Mouse (Mus musculus): Measurements from ENCODE around the gene Hdac9. TPM values are rescaled to one million over a fixed set of nuclear protein-coding genes. Genes with fewer than 3 reads are reported as not detected.

Gene Hdac9
- polyA plus RNA-seq, 1 experiment from 2014 or later: 9.8 TPM

GRCm38 (mm10) chr12:34215023-34216020 is 701.6 kb downstream of the Hdac9 start:
- no peaks in the 10 kb centered on the region for H3K9me3 ChIP-seq (ENCODE audit: control insufficient read depth, low read length)
- no peaks in the 10 kb centered on the region for H3K27me3 ChIP-seq (replicated peaks; ENCODE audit: control insufficient read depth, insufficient read depth, low read length)
- peak overlapping the region; percentile 5; the same call in 1 of the 2 replicates for H3K4me2 ChIP-seq (ENCODE audit: low read depth, low read length)
- 24% methylated on average over 17 of the region's 17 CpGs for WGBS
- 0 out of 2 replicates have a peak overlapping the region, but pooled peaks have one; percentile 21 for H3K27ac ChIP-seq (replicated peaks; ENCODE audit: low read depth, low read length)
- H3K9ac ChIP-seq (ENCODE audit: low read depth, low read length): no peak overlapping the region
- peaks cover 15% of the 10 kb centered on the region; the same call in 1 of the 2 replicates for H3K4me1 ChIP-seq (ENCODE audit: control insufficient read depth, insufficient read depth, low read length)
- no peaks in the 10 kb centered on the region for H3K36me3 ChIP-seq (ENCODE audit: control insufficient read depth, insufficient read depth, low read length)
- DNase-seq (ENCODE audit: low spot score) (peak; percentile 39), ATAC-seq (ENCODE audit: low read depth) (no peak; the same call in 1 of the 2 replicates)
- no peak overlapping the region for H3K4me3 ChIP-seq (ENCODE audit: low read depth, low read length)

DNA sequence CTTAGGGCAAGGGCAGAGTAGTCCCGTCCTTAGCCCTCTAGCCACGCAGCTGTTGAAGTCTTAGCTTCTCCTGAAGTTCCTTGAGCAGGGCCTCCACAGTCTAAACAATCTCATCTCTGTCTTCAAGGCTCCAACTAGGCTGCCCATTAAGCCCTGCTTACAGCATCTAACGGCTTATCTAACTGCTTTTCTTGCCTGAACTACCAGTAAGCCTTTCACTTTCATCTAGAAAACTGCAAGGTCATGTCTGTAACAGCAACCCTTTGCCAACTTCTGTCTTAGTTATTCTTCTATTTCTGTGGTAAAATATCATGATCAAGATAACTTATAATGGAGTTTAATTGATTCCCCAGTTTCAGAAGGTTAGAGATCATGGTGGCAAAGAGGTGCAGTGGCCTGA is 704.7 kb downstream of the Hdac9 start:
- DNase-seq (ENCODE audit: low spot score) (no peak), ATAC-seq (ENCODE audit: low read depth) (no peak)
- no peak overlapping the region for H3K27ac ChIP-seq (replicated peaks; ENCODE audit: low read depth, low read length)
- H3K4me3 ChIP-seq (ENCODE audit: low read depth, low read length): no peak overlapping the region
- no peaks in the 10 kb centered on the region for H3K27me3 ChIP-seq (replicated peaks; ENCODE audit: control insufficient read depth, insufficient read depth, low read length)
- H3K36me3 ChIP-seq (ENCODE audit: control insufficient read depth, insufficient read depth, low read length): no peaks in the 10 kb centered on the region
- no peak overlapping the region for H3K4me2 ChIP-seq (ENCODE audit: low read depth, low read length)
- 67% methylated on average over 3 of the region's 3 CpGs for WGBS
- H3K4me1 ChIP-seq (ENCODE audit: control insufficient read depth, insufficient read depth, low read length): peaks cover 12% of the 10 kb centered on the region; the same call in 1 of the 2 replicates
- H3K9ac ChIP-seq (ENCODE audit: low read depth, low read length): no peak overlapping the region
- no peaks in the 10 kb centered on the region for H3K9me3 ChIP-seq (ENCODE audit: control insufficient read depth, low read length)

DNA sequence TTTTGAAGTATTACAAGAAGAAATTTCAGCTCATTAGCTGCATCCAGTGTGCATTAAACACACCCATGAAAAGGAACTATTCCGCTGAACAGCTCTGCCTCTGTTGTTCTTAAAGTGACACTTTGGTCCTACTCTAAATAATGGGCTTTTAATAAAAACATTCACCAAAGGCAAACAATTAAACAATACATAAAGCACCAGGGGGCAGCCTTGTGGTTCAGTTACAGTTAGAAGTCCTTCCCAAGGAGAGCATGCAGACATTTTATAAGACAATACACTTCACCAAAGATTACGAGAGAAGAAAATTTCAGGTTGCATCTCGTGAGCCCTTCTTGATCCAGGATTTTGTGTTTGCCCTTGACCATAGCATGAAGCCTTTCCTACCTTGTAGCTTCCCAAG is 715.4 kb downstream of the Hdac9 start:
- H3K4me1 ChIP-seq (ENCODE audit: control insufficient read depth, insufficient read depth, low read length): peaks cover 15% of the 10 kb centered on the region; the same call in 1 of the 2 replicates
- no peaks in the 10 kb centered on the region for H3K27me3 ChIP-seq (replicated peaks; ENCODE audit: control insufficient read depth, insufficient read depth, low read length)
- H3K9ac ChIP-seq (ENCODE audit: low read depth, low read length): no peak overlapping the region
- WGBS: 62% methylated on average over 3 of the region's 3 CpGs
- no peak overlapping the region for H3K4me2 ChIP-seq (ENCODE audit: low read depth, low read length)
- H3K27ac ChIP-seq (replicated peaks; ENCODE audit: low read depth, low read length): no peak overlapping the region; the same call in 1 of the 2 replicates
- no peak overlapping the region for H3K4me3 ChIP-seq (ENCODE audit: low read depth, low read length)
- no peaks in the 10 kb centered on the region for H3K9me3 ChIP-seq (ENCODE audit: control insufficient read depth, low read length)
- DNase-seq (ENCODE audit: low spot score) (peak; percentile 51), ATAC-seq (ENCODE audit: low read depth) (no peak)
- no peaks in the 10 kb centered on the region for H3K36me3 ChIP-seq (ENCODE audit: control insufficient read depth, insufficient read depth, low read length)

DNA sequence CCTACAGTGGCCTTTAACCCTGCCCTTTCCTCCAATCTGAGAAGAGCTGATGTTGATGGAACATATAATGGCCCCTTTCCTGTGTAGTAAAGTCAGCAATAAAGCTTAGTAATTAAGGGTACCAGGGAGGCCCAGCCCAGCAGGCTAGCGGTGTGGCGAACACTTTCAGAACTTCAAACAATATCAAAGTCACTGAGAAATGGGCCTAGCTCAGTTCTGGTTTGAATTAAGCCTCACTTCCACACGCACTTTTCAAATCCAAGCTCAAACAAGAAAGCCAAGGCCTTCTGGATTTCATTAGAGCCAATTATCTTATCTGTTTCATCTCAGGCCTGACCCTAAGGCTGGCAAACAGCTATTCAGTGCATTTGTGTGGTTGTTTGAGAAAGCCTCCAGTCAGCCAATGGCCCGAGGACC is 716.9 kb downstream of the Hdac9 start:
- Histone ChIP-seq H3K4me1 (ENCODE audit: control insufficient read depth, insufficient read depth, low read length) (peaks cover 15% of the 10 kb centered on the region; the same call in 1 of the 2 replicates), H3K27me3 (replicated peaks; ENCODE audit: control insufficient read depth, insufficient read depth, low read length) (no peaks in the 10 kb centered on the region), H3K4me2 (ENCODE audit: low read depth, low read length) (no peak overlapping the region), H3K4me3 (ENCODE audit: low read depth, low read length) (no peak overlapping the region), H3K36me3 (ENCODE audit: control insufficient read depth, insufficient read depth, low read length) (no peaks in the 10 kb centered on the region), H3K9me3 (ENCODE audit: control insufficient read depth, low read length) (no peaks in the 10 kb centered on the region), H3K9ac (ENCODE audit: low read depth, low read length) (no peak overlapping the region), H3K27ac (replicated peaks; ENCODE audit: low read depth, low read length) (peak overlapping the region; percentile 4; the same call in 1 of the 2 replicates)
- WGBS: 23% methylated on average over 4 of the region's 4 CpGs
- DNase-seq (ENCODE audit: low spot score): peak; percentile 83
- ATAC-seq (ENCODE audit: low read depth): peak; percentile 62

DNA sequence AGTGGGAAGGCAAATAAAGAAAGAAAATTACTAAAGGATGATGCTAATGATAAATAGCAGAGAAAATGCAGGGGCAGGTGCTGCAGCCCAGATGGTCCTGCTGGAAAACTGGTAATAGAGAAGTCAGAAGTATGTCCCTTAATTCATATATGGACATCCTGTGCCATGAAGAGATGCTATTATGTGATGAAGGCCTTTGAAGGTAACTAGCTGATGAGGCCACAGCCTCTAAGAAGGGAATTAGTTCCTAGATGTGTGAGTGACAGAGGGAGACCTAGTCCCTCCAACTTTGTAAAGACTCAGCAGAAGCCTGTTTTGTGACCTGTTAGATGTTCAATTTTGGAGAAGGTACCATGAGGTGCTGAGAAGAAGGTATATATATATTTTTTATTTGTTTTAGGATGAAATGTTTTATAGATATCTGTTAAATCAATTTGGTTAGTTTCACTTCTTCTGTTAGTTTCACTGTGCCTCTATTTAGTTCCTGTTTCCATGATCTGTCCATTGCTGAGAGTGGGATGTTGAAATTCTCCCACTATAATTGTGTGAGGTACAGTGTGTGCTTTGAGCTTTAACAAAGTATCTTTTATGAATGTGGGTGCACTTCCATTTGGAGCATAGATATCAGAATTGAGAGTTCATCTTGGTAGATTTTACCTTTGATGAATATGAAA is 721.6 kb downstream of the Hdac9 start:
- no peak for DNase-seq (ENCODE audit: low spot score)
- Histone ChIP-seq H3K27me3 (replicated peaks; ENCODE audit: control insufficient read depth, insufficient read depth, low read length) (no peaks in the 10 kb centered on the region), H3K27ac (replicated peaks; ENCODE audit: low read depth, low read length) (no peak overlapping the region), H3K4me3 (ENCODE audit: low read depth, low read length) (no peak overlapping the region), H3K4me2 (ENCODE audit: low read depth, low read length) (no peak overlapping the region), H3K9me3 (ENCODE audit: control insufficient read depth, low read length) (no peaks in the 10 kb centered on the region), H3K9ac (ENCODE audit: low read depth, low read length) (no peak overlapping the region), H3K4me1 (ENCODE audit: control insufficient read depth, insufficient read depth, low read length) (0 out of 2 replicates have a peak, but pooled peaks cover 5% of the 10 kb centered on the region), H3K36me3 (ENCODE audit: control insufficient read depth, insufficient read depth, low read length) (no peaks in the 10 kb centered on the region)
- ATAC-seq (ENCODE audit: low read depth): no peak

GRCm38 (mm10) chr12:34194116-34194515 is 722.8 kb downstream of the Hdac9 start:
- H3K4me2 ChIP-seq (ENCODE audit: low read depth, low read length): no peak overlapping the region
- H3K36me3 ChIP-seq (ENCODE audit: control insufficient read depth, insufficient read depth, low read length): no peaks in the 10 kb centered on the region
- H3K4me1 ChIP-seq (ENCODE audit: control insufficient read depth, insufficient read depth, low read length): no peaks in the 10 kb centered on the region
- no peaks in the 10 kb centered on the region for H3K9me3 ChIP-seq (ENCODE audit: control insufficient read depth, low read length)
- ATAC-seq (ENCODE audit: low read depth) (no peak), DNase-seq (ENCODE audit: low spot score) (no peak)
- H3K27me3 ChIP-seq (replicated peaks; ENCODE audit: control insufficient read depth, insufficient read depth, low read length): no peaks in the 10 kb centered on the region
- 83% methylated on average over 4 of the region's 4 CpGs for WGBS
- H3K27ac ChIP-seq (replicated peaks; ENCODE audit: low read depth, low read length): no peak overlapping the region
- H3K9ac ChIP-seq (ENCODE audit: low read depth, low read length): no peak overlapping the region
- no peak overlapping the region for H3K4me3 ChIP-seq (ENCODE audit: low read depth, low read length)

- Histone ChIP-seq H3K4me3 (ENCODE audit: low read depth, low read length) (no peak overlapping the region), H3K27ac (replicated peaks; ENCODE audit: low read depth, low read length) (no peak overlapping the region), H3K36me3 (ENCODE audit: control insufficient read depth, insufficient read depth, low read length) (no peaks in the 10 kb centered on the region), H3K9ac (ENCODE audit: low read depth, low read length) (no peak overlapping the region), H3K4me2 (ENCODE audit: low read depth, low read length) (no peak overlapping the region), H3K27me3 (replicated peaks; ENCODE audit: control insufficient read depth, insufficient read depth, low read length) (no peaks in the 10 kb centered on the region), H3K4me1 (ENCODE audit: control insufficient read depth, insufficient read depth, low read length) (no peaks in the 10 kb centered on the region), H3K9me3 (ENCODE audit: control insufficient read depth, low read length) (no peaks in the 10 kb centered on the region)
- 100% methylated on average over 1 of the region's 1 CpGs for WGBS
- DNase-seq (ENCODE audit: low spot score) (no peak), ATAC-seq (ENCODE audit: low read depth) (no peak)
These were observed 725.6 kb downstream of the Hdac9 start for GRCm38 (mm10) chr12:34191246-34191645.

- Histone ChIP-seq H3K9ac (ENCODE audit: low read depth, low read length) (no peak overlapping the region), H3K27me3 (replicated peaks; ENCODE audit: control insufficient read depth, insufficient read depth, low read length) (no peaks in the 10 kb centered on the region), H3K4me2 (ENCODE audit: low read depth, low read length) (no peak overlapping the region), H3K9me3 (ENCODE audit: control insufficient read depth, low read length) (no peaks in the 10 kb centered on the region), H3K36me3 (ENCODE audit: control insufficient read depth, insufficient read depth, low read length) (no peaks in the 10 kb centered on the region), H3K4me1 (ENCODE audit: control insufficient read depth, insufficient read depth, low read length) (no peaks in the 10 kb centered on the region), H3K27ac (replicated peaks; ENCODE audit: low read depth, low read length) (no peak overlapping the region), H3K4me3 (ENCODE audit: low read depth, low read length) (no peak overlapping the region)
- WGBS: 75% methylated on average over 4 of the region's 4 CpGs
- ATAC-seq (ENCODE audit: low read depth): no peak
- DNase-seq (ENCODE audit: low spot score): no peak
These were observed 738.0 kb downstream of the Hdac9 start for GRCm38 (mm10) chr12:34178931-34179330.

All from embryonic facial prominence, embryonic 14.5 days (tissue).